Comparison of ENCODE assay signal across 25 mouse cellular contexts in the genomic region with DNA sequence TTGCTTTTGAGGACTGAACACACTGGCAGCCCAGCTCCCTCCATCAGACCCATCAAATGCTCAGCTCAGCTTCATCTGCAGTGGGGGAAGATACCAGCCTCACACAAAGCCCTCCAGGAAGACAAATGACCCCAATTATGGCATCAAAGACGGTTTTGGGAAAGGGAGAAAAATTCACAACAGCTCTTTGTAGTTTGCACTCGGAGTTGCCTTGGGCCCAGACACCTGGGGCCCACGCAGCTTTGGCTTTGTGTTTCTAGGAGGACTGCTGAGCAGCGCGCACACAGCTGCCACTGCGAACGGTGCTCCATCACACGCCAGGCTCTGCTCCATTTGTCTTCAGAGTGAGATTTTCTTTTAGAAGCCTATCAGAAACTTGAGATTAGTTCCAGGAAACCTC.
A peak's percentile ranks its signal among the peaks of the same experiment; 100 is the strongest.
DNase-seq lines count a peak whose midpoint lies in the region; ATAC-seq lines count a peak whose summit lies in the region.
"Had no signal": no experiment of that assay in that cellular context is flagged by ENCODE, and none has a peak within 500 bp of the region (broad histone marks: within the 10 kb centered on the region; RNA-seq: fewer than 3 reads in every experiment).

No protein-coding gene starts in this region.

- 28% methylated on average over 8 of the region's 8 CpGs for WGBS in neural tube, embryonic 15.5 days
- 39% methylated on average over 8 of the region's 8 CpGs for WGBS in hindbrain, embryonic 12.5 days

- no peak for ATAC-seq in neural tube, embryonic 15.5 days (ENCODE audit: low FRiP score)
- ATAC-seq in hindbrain, embryonic 12.5 days (ENCODE audit: low FRiP score): peak; percentile 43; the same call in 1 of the 2 replicates
- no peak for ATAC-seq in megakaryocyte progenitor cell, adult 5-6 weeks (replicated peaks; ENCODE audit: poor library complexity)
- ATAC-seq: intestine, postnatal 0 days had no signal

- H3K4me1 ChIP-seq in neural tube, embryonic 15.5 days: peaks cover 14% of the 10 kb centered on the region
- H3K4me1 ChIP-seq in hindbrain, embryonic 12.5 days: peaks cover 8% of the 10 kb centered on the region
- H3K4me1 ChIP-seq: liver, embryonic 15.5 days; lung, embryonic 15.5 days; stomach, embryonic 15.5 days had no signal

- no peaks in the 10 kb centered on the region for H3K36me3 ChIP-seq in neural tube, embryonic 15.5 days
- no peaks in the 10 kb centered on the region for H3K36me3 ChIP-seq in hindbrain, embryonic 12.5 days
- H3K36me3 ChIP-seq: heart, embryonic 12.5 days; hindbrain, embryonic 15.5 days; liver, embryonic 15.5 days; lung, embryonic 15.5 days; stomach, embryonic 15.5 days had no signal

- no peak overlapping the region for H3K4me2 ChIP-seq in neural tube, embryonic 15.5 days
- no peak overlapping the region for H3K4me2 ChIP-seq in hindbrain, embryonic 12.5 days (replicated peaks)
- H3K4me2 ChIP-seq: heart, embryonic 12.5 days; hindbrain, embryonic 15.5 days; liver, embryonic 15.5 days; lung, embryonic 15.5 days; stomach, embryonic 15.5 days had no signal

- H3K27me3 ChIP-seq in neural tube, embryonic 15.5 days (replicated peaks): no peaks in the 10 kb centered on the region
- H3K27me3 ChIP-seq in hindbrain, embryonic 12.5 days: no peaks in the 10 kb centered on the region
- H3K27me3 ChIP-seq: heart, embryonic 12.5 days; hindbrain, embryonic 15.5 days; liver, embryonic 15.5 days; lung, embryonic 15.5 days; stomach, embryonic 15.5 days had no signal

- no peak overlapping the region for H3K27ac ChIP-seq in neural tube, embryonic 15.5 days (replicated peaks)
- H3K27ac ChIP-seq in hindbrain, embryonic 12.5 days: no peak overlapping the region
- H3K27ac ChIP-seq: hindbrain, embryonic 15.5 days; kidney, postnatal 0 days; left cerebral cortex, adult 2 months; liver, embryonic 15.5 days; lung, embryonic 15.5 days; stomach, embryonic 15.5 days had no signal

- no peak overlapping the region for H3K4me3 ChIP-seq in neural tube, embryonic 15.5 days (replicated peaks)
- no peak overlapping the region for H3K4me3 ChIP-seq in hindbrain, embryonic 12.5 days
- H3K4me3 ChIP-seq: heart, embryonic 12.5 days; hindbrain, embryonic 15.5 days; left cerebral cortex, adult 2 months; liver, embryonic 15.5 days; lung, embryonic 15.5 days; stomach, embryonic 15.5 days had no signal

- peak; percentile 32 for DNase-seq in neural tube, embryonic 10.5 days (ENCODE audit: extremely low spot score, low spot score)
- DNase-seq in embryo, embryonic 9.5 days (ENCODE audit: extremely low spot score): peak; percentile 4
- no peak for DNase-seq in thymus, postnatal 14 days
- DNase-seq in heart, adult 8-10 months (ENCODE audit: low spot score): no peak
- DNase-seq: adrenal gland, adult 2 months; cerebellum, adult 11-12 months; cerebellum, postnatal 10 days; heart, adult 11 months; heart, postnatal 10 days; layer of hippocampus, adult 9-11 months; left cerebral cortex, postnatal 4 days; liver; lung, postnatal 36 days; thymus, postnatal 36 days had no signal

- no peaks in the 10 kb centered on the region for H3K9me3 ChIP-seq in neural tube, embryonic 15.5 days (replicated peaks)
- H3K9me3 ChIP-seq in hindbrain, embryonic 12.5 days (replicated peaks): no peaks in the 10 kb centered on the region
- H3K9me3 ChIP-seq: heart, embryonic 12.5 days; hindbrain, embryonic 15.5 days; liver, embryonic 15.5 days; lung, embryonic 15.5 days; stomach, embryonic 15.5 days had no signal

- no peak overlapping the region for H3K9ac ChIP-seq in neural tube, embryonic 15.5 days (replicated peaks)
- H3K9ac ChIP-seq in hindbrain, embryonic 12.5 days: no peak overlapping the region
- H3K9ac ChIP-seq: heart, embryonic 12.5 days; hindbrain, embryonic 15.5 days; liver, embryonic 15.5 days; lung, embryonic 15.5 days; stomach, embryonic 15.5 days had no signal

Comparison
In these comparisons a context has a peak if more than half of its experiments do, and no peak if none do; other contexts are left out.
1. DNase-seq: peak in neural tube, embryonic 10.5 days (single experiment) and embryo, embryonic 9.5 days (single experiment); none in thymus, postnatal 14 days (single experiment) and heart, adult 8-10 months (single experiment).